Mouse (Mus musculus): ENCODE measurements around the gene Pard3.

DNA sequence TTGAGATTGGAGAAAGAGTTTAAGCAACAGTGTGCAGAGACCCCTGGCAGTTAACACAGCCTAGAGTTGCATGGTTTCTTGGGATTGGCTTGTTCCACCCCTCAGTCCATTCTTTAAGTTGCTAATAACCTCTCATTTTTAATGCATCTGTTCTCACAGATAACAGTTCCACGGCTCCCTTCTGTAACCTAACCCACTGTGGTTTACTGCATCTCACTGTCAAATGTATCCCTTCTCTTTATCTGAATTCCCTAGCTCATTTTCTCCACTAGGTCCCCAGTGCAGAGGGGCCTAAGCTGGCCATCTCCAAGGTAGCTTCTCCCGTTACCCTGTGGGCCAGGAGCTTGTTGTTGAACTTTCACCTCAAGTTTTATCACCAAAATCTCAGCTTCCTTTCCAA lies 492.1 kb downstream of the Pard3 start:
- TF ChIP-seq CTCF (conservative IDR thresholded peaks at IDR 0.05 in 1 of 2, IDR thresholded peaks at IDR 0.05 in 1 of 2; ENCODE audit: low read depth in 2 of 2, low read length in 2 of 2) (no peak), NRF1 (IDR thresholded peaks at IDR 0.05; ENCODE audit: low read depth, low read length) (no peak), POLR2AphosphoS2 (IDR thresholded peaks at IDR 0.05; ENCODE audit: low read depth, low read length) (no peak), TCF12 (IDR thresholded peaks at IDR 0.05; ENCODE audit: low read depth, low read length) (no peak), MAZ (IDR thresholded peaks at IDR 0.05; ENCODE audit: low read depth, low read length) (no peak), MAX (IDR thresholded peaks at IDR 0.05; ENCODE audit: low read length) (no peak), ZNF384 (IDR thresholded peaks at IDR 0.05; ENCODE audit: low read depth, low read length) (no peak), EP300 (IDR thresholded peaks at IDR 0.05; ENCODE audit: low read length) (no peak)
